Mouse (Mus musculus): ENCODE results near the gene Sv2b. TPM values are rescaled to one million over a fixed set of nuclear protein-coding genes. Genes with fewer than 3 reads are reported as not detected.
"Not testable (repeated sequence)": the region's sequence is repeated elsewhere in the genome, so short reads cannot be mapped to it uniquely, and the experiment has no call there.

Sv2b gene
- polyA plus RNA-seq, 1 experiment, result 0.43 TPM

DNA sequence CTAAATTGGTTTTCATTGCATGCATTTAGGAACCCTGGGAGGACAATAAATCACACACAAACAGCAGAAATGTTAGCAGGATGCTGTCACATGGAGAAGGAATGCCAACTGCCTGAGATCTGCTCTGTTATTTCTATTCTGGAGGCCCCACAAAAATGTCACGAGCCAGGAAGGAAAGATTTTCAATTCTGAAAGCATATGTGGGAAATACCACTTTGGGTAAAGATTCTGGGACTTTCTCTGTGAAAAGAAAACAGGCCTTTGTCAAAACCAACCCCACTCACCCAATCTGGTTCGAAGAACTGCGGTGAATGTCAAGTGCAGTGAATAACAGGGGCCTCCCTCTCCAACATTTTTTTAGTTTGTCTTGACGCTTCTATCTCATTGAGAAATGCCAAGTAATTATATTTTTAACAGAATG is 99.8 kb downstream of the Sv2b start:
- Histone ChIP-seq H3K4me1 (ENCODE audit: control insufficient read depth, insufficient read depth, low read length) (no peaks in the 10 kb centered on the region), H3K27me3 (ENCODE audit: control insufficient read depth, insufficient read depth, low read length) (no peaks in the 10 kb centered on the region), H3K36me3 (ENCODE audit: control insufficient read depth, insufficient read depth, low read length) (no peaks in the 10 kb centered on the region), H3K27ac (ENCODE audit: control insufficient read depth, insufficient read depth, low read depth, low read length) (no peak overlapping the region), H3K4me3 (ENCODE audit: control insufficient read depth, low read depth, low read length) (no peak overlapping the region)
- no peak for TF ChIP-seq CTCF (IDR thresholded peaks at IDR 0.05; ENCODE audit: control insufficient read depth, insufficient read depth, insufficient replicate concordance, low read depth, low read length)
- no peak for TF ChIP-seq POLR2A (IDR thresholded peaks at IDR 0.05; ENCODE audit: control insufficient read depth, low read depth, low read length)

DNA sequence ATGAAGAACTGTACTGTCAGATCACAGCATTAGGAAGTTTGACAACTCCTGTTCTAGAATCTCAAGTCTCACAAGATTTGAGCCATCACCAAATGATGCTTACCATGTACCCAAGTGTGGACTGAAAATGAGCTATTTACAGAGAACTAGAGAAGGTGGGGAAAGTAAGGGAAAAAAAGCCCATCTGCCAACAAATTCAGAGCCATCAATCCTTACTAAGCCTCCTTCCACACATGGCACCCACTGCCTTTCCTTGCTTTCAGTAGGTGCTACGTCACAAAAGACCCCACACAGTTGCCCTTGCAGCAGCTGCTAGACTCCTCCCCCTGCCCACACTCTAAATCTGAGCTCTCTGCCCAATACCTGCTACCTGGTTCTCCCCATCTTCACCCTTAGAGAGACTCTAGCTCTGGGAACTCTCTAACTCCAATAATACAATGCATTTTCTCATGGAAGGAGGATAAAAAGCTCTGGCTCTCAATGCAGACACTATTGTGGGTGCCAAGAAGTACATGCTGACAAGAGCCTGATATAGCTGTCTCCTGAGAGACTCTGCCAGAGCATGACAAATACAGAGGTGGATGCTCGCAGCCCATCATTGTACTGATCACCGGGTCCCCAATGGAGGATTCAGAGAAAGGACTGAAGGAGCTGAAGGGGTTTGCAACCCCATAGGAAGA is 101.0 kb downstream of the Sv2b start:
- Histone ChIP-seq H3K36me3 (ENCODE audit: control insufficient read depth, insufficient read depth, low read length) (no peaks in the 10 kb centered on the region), H3K4me3 (ENCODE audit: control insufficient read depth, low read depth, low read length) (no peak overlapping the region), H3K27ac (ENCODE audit: control insufficient read depth, insufficient read depth, low read depth, low read length) (no peak overlapping the region), H3K4me1 (ENCODE audit: control insufficient read depth, insufficient read depth, low read length) (no peaks in the 10 kb centered on the region), H3K27me3 (ENCODE audit: control insufficient read depth, insufficient read depth, low read length) (no peaks in the 10 kb centered on the region)
- TF ChIP-seq CTCF (IDR thresholded peaks at IDR 0.05; ENCODE audit: control insufficient read depth, insufficient read depth, insufficient replicate concordance, low read depth, low read length) (no peak), POLR2A (IDR thresholded peaks at IDR 0.05; ENCODE audit: control insufficient read depth, low read depth, low read length) (no peak)

DNA sequence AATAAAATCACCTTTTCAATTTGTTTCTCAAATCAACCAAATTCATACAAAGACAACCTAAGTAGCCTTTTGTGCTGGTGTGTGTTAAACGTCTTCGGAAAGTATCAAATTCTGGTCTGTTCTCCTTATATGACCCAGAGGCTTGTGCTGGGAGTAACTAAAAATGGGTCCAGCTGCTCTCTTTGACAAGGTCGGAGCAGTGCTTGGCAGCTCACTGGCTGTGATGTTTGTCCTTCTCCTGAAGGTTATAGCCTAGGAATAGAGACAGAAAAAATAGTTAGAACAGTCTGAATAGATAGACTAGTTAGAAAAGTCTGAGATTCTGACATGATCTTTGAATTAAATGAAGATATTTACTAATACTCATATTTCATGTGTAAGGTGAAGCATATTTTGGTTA is 102.4 kb downstream of the Sv2b start:
- Histone ChIP-seq H3K4me1 (ENCODE audit: control insufficient read depth, insufficient read depth, low read length) (no peaks in the 10 kb centered on the region), H3K27me3 (ENCODE audit: control insufficient read depth, insufficient read depth, low read length) (no peaks in the 10 kb centered on the region), H3K27ac (ENCODE audit: control insufficient read depth, insufficient read depth, low read depth, low read length) (no peak overlapping the region), H3K4me3 (ENCODE audit: control insufficient read depth, low read depth, low read length) (no peak overlapping the region), H3K36me3 (ENCODE audit: control insufficient read depth, insufficient read depth, low read length) (no peaks in the 10 kb centered on the region)
- TF ChIP-seq CTCF (IDR thresholded peaks at IDR 0.05; ENCODE audit: control insufficient read depth, insufficient read depth, insufficient replicate concordance, low read depth, low read length), result no peak
- TF ChIP-seq POLR2A (IDR thresholded peaks at IDR 0.05; ENCODE audit: control insufficient read depth, low read depth, low read length), result no peak

DNA sequence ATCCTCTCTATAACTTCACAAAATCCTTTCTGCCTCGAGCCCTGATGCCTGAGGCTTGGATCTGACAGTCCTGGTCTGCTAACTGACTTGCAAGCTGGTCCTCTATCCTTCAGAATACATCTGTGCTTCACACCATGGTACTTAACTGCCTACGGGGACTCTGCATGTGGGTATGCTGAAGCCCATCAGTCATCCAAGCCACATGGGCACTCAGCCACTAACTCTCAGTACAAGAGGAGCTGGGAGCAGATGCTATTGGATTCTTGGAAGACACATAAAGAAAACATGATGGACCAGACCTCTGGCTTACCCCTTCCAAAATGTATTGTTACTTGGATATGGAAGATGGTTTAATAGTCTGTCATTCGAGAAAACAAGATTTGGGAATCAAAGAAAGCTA is 103.7 kb downstream of the Sv2b start:
- no peak overlapping the region for H3K27ac ChIP-seq (ENCODE audit: control insufficient read depth, insufficient read depth, low read depth, low read length)
- no peak overlapping the region for H3K4me3 ChIP-seq (ENCODE audit: control insufficient read depth, low read depth, low read length)
- H3K27me3 ChIP-seq (ENCODE audit: control insufficient read depth, insufficient read depth, low read length), result no peaks in the 10 kb centered on the region
- no peaks in the 10 kb centered on the region for H3K36me3 ChIP-seq (ENCODE audit: control insufficient read depth, insufficient read depth, low read length)
- TF ChIP-seq CTCF (IDR thresholded peaks at IDR 0.05; ENCODE audit: control insufficient read depth, insufficient read depth, insufficient replicate concordance, low read depth, low read length) (no peak), POLR2A (IDR thresholded peaks at IDR 0.05; ENCODE audit: control insufficient read depth, low read depth, low read length) (no peak)
- H3K4me1 ChIP-seq (ENCODE audit: control insufficient read depth, insufficient read depth, low read length), result no peaks in the 10 kb centered on the region

DNA sequence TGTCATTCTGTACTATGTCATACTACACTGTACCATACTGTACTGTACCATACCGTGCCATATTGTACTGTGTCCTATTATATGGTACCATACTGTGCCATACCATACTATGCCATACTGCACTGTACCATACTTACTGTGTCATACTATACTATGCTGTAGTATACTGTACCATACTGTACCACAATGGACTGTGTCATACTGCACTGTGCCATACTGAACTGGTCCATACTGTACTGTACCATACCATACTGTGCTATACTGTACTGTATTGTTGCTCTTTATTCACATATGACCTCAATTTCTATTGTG is 114.2 kb downstream of the Sv2b start:
- H3K4me3 ChIP-seq (ENCODE audit: control insufficient read depth, low read depth, low read length); H3K4me1 ChIP-seq (ENCODE audit: control insufficient read depth, insufficient read depth, low read length); H3K27me3 ChIP-seq (ENCODE audit: control insufficient read depth, insufficient read depth, low read length); H3K27ac ChIP-seq (ENCODE audit: control insufficient read depth, insufficient read depth, low read depth, low read length); H3K36me3 ChIP-seq (ENCODE audit: control insufficient read depth, insufficient read depth, low read length): not testable (repeated sequence)

DNA sequence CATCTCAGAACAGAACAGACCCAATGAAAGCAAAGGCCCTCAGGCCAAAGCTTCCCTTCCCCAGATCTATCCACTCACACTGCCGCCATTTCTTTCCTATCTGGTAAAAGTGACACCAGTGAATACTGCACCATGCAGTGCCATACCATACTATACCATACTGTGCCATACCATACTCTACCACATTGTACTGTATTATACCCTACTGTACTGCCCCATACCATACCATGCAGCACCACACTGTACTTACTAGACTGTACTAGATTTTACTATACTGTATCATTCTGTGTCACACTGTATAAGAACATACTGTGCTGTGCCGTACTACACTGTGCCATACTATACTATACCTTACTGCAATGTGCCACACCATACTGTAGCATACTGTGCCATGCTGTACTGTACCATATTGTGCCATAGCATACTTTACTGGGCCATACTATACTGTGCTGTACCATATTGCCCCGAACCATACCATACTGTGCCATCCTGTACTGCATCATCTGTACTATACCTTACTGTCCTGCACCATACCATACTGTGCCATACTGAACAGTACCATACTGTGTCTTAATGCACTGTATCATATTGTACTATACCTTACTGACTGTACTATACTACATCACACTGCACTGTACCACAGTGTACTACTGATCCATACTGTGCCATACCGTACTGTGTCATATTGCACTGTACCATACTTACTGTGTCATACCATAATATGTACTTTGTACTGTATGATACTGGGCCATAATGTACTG is 114.7 kb downstream of the Sv2b start:
- no peaks in the 10 kb centered on the region for H3K36me3 ChIP-seq (ENCODE audit: control insufficient read depth, insufficient read depth, low read length)
- TF ChIP-seq POLR2A (IDR thresholded peaks at IDR 0.05; ENCODE audit: control insufficient read depth, low read depth, low read length), result no peak
- TF ChIP-seq CTCF (IDR thresholded peaks at IDR 0.05; ENCODE audit: control insufficient read depth, insufficient read depth, insufficient replicate concordance, low read depth, low read length), result no peak
- H3K4me1 ChIP-seq (ENCODE audit: control insufficient read depth, insufficient read depth, low read length), result no peaks in the 10 kb centered on the region
- H3K27me3 ChIP-seq (ENCODE audit: control insufficient read depth, insufficient read depth, low read length), result no peaks in the 10 kb centered on the region
- no peak overlapping the region for H3K27ac ChIP-seq (ENCODE audit: control insufficient read depth, insufficient read depth, low read depth, low read length)
- no peak overlapping the region for H3K4me3 ChIP-seq (ENCODE audit: control insufficient read depth, low read depth, low read length)

DNA sequence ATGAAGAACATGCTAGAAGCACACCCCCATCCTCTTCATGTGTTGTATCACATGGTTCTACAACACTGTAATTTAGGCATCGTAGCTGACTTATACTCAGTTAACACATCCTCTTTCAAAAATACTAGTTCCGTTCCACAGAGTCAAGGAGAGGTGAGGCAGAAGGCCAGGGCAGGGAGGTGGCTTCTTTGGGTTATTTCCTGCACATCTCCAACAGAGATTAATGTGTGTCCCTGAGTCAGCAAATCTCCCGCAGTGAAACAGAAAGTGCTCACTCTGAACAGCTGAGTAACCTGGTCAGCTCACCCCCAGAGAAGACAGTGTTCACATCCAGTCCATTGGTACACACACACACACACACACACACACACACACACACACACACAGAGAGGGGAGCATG is 118.9 kb downstream of the Sv2b start:
- Histone ChIP-seq H3K27ac (ENCODE audit: control insufficient read depth, insufficient read depth, low read depth, low read length) (no peak overlapping the region), H3K4me3 (ENCODE audit: control insufficient read depth, low read depth, low read length) (no peak overlapping the region), H3K4me1 (ENCODE audit: control insufficient read depth, insufficient read depth, low read length) (no peaks in the 10 kb centered on the region), H3K27me3 (ENCODE audit: control insufficient read depth, insufficient read depth, low read length) (no peaks in the 10 kb centered on the region), H3K36me3 (ENCODE audit: control insufficient read depth, insufficient read depth, low read length) (no peaks in the 10 kb centered on the region)
- TF ChIP-seq CTCF (IDR thresholded peaks at IDR 0.05; ENCODE audit: control insufficient read depth, insufficient read depth, insufficient replicate concordance, low read depth, low read length) (no peak), POLR2A (IDR thresholded peaks at IDR 0.05; ENCODE audit: control insufficient read depth, low read depth, low read length) (no peak)
